Mouse (Mus musculus): ENCODE data around the gene Ganab.

- no peak for TF ChIP-seq USF1 (IDR thresholded peaks at IDR 0.05; ENCODE audit: low read depth)
- no peak for TF ChIP-seq CTCF (IDR thresholded peaks at IDR 0.05; ENCODE audit: control insufficient read depth, insufficient read depth, insufficient read length)
- no peak for TF ChIP-seq MAX (IDR thresholded peaks at IDR 0.05)
- no peak for TF ChIP-seq CEBPB (IDR thresholded peaks at IDR 0.05; ENCODE audit: low read depth)
- TF ChIP-seq FOSL1 (IDR thresholded peaks at IDR 0.05; ENCODE audit: insufficient read depth, low read length, poor library complexity, severe bottlenecking) = no peak
- TF ChIP-seq MYOD1 (IDR thresholded peaks at IDR 0.05; ENCODE audit: control insufficient read depth, insufficient read length, low read depth) = no peak
- no peak for TF ChIP-seq MYOG (IDR thresholded peaks at IDR 0.05; ENCODE audit: control insufficient read depth, extremely low read depth, insufficient read length)
Observed at GRCm38 (mm10) chr19:8898576-8898975, 705 bp downstream of the Ganab start.
